Mouse (Mus musculus) limb, embryonic 10.5 days (tissue): ENCODE measurements around the gene Gga3. TPM values are rescaled to one million over a fixed set of nuclear protein-coding genes. Genes with fewer than 3 reads are reported as not detected.
"Not testable (repeated sequence)": the region's sequence is repeated elsewhere in the genome, so short reads cannot be mapped to it uniquely, and the experiment has no call there.

ENCODE experiments used
- DNase-seq: peaks from one replicate; pipeline ENCODE4 v3.0.0-alpha.2; 2017; ENCODE audit warnings: low spot score
- H3K27ac ChIP-seq: fragments of 300-500 bp; sonication (generic); 2 replicates; pipeline ENCODE4 v1.5.1; 2016; ENCODE audit warnings: mild to moderate bottlenecking
- H3K27me3 ChIP-seq: fragments of 300-500 bp; sonication (generic); 2 replicates; pipeline ENCODE4 v1.6.1; 2016; ENCODE audit warnings: low read depth, mild to moderate bottlenecking; ENCODE audit not compliant: poor library complexity, severe bottlenecking
- H3K36me3 ChIP-seq: fragments of 300-500 bp; sonication (generic); 2 replicates; pipeline ENCODE4 v1.6.1; 2016; ENCODE audit warnings: mild to moderate bottlenecking, moderate library complexity
- H3K4me1 ChIP-seq: fragments of 300-500 bp; sonication (generic); 2 replicates; pipeline ENCODE4 v1.6.1; 2016
- H3K4me3 ChIP-seq: fragments of 300-500 bp; sonication (generic); 2 replicates; pipeline ENCODE4 v1.5.1; 2016; ENCODE audit warnings: mild to moderate bottlenecking, moderate library complexity
- H3K9me3 ChIP-seq: fragments of 300-500 bp; sonication (generic); replicated peaks from 2 replicates; pipeline ENCODE4 v1.6.1; 2016; ENCODE audit warnings: mild to moderate bottlenecking
- WGBS: fragments of 180-500 bp; shearing (Covaris S2); methylation state at CpG from one replicate; pipeline ENCODE4 v1.1.7; 2016; 5-methylcytosine and 5-hydroxymethylcytosine counted together
- polyA plus RNA-seq: library from polyadenylated mRNA; unstranded; fragments of >200 nt; fragmentation: Nextera tagmentation; extraction: Ambion mirVana; gene quantifications from 2 replicates; pipeline ENCODE4 v1.2.1, GENCODE M21; 2016

The Gga3 gene
- polyA plus RNA-seq = 30.8 and 34.9 TPM in 2 replicates

DNA sequence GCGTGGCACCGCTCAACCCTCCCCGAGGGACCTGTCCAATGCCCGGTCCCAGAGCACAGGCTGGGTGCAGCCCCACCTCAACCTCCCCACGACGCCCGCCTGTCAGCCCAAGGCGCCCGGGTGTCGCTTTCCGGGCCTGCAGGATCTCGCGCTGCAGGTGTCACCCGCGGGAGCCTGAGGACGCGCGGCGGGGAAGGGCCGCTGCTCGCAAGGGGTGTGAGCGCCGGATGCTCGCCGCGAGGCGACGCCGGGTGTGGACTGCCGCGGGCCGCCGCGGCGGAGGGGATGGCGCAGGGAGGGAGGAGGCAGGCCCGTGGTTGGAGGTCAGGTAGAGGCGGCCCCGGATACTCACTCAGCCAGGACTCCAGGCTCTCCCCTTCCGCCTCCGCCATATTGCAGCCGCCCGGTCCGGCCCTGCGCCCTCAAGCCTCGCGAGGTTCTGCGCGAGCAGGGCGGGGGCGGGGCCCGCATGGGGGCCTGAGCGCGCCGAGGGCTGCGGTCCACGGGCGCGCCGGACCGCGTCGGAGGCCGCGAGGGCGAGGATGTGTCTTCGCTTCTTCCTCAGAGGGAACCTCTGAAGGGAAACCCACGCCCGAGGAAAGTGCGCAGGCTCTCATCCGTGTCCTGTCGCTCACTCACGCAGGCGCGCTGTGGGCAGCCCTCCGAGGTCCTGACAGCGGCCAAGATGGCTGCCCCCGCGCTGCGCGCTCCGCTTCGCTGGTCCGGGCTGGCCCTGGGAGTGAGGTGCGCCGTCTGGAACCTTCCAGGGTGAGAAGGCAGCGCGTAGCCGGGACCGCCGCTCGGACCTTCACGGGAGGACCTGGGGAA is at the start of gene Gga3, which contains the start of gene Mrps7:
Gene Gga3 (minus strand): TSS at position 576 of the 828 bp plus-strand sequence.
Gene Mrps7 (plus strand): TSS at position 450 of the 828 bp plus-strand sequence.
- H3K36me3 ChIP-seq = peaks cover 66% of the 10 kb centered on the region
- H3K27ac ChIP-seq = peak within 1 kb of the TSS; percentile 99
- H3K4me3 ChIP-seq = peak within 1 kb of the TSS; percentile 100
- DNase-seq = peak; percentile 91
- WGBS = under 1% methylated on average over 93 of the region's 93 CpGs
- no peaks in the 10 kb centered on the region for H3K9me3 ChIP-seq
- no peaks in the 10 kb centered on the region for H3K27me3 ChIP-seq
- H3K4me1 ChIP-seq = peaks cover 23% of the 10 kb centered on the region

DNA sequence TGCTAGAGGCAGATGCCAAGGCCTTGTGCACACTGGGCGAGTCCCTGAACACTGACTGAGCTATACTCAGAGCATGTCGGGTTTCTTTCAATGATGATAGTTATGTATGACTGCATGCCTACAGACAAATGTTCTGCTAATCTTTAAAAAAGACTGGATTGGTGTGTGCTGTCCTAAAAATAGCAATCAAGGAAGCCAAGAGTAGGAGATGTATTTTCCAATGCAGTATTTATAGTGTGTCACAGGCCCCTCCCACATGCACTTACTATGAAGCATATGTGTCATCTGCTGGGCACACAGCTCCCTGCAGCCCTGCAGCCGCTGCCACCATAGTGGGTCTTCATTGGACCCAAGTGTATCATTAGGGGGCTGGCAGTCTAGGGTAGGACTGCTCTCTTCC is 49.3 kb upstream of the Gga3 start:
- 93% methylated on average over 3 of the region's 3 CpGs for WGBS
- no peak overlapping the region for H3K27ac ChIP-seq

DNA sequence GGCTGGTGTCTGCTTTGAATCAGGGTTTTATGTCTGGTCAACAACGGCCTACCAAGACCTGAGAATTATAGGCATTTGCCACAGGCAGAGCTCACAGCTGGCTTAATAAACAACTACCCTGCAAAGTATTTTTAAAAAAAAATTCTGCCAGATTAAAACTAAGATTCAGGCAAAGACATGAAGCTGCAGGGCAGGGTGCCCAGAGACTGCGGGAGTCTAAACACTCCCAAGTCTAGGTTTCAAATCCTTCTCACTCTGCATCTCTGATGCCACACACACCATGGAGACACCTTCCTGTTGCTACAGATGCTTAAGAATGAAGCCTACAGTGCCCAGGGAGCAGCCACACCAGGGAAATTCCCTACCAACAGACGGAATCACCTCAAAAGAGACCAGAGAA is 47.8 kb upstream of the Gga3 start:
- H3K4me3 ChIP-seq = no peak overlapping the region
- H3K27me3 ChIP-seq = no peaks in the 10 kb centered on the region
- no peaks in the 10 kb centered on the region for H3K9me3 ChIP-seq
- peaks cover 70% of the 10 kb centered on the region for H3K36me3 ChIP-seq
- no peak for DNase-seq
- H3K27ac ChIP-seq = no peak overlapping the region
- no peaks in the 10 kb centered on the region for H3K4me1 ChIP-seq
- 87% methylated on average over 3 of the region's 3 CpGs for WGBS

More for the DNA sequence above, 49.3 kb upstream of the Gga3 start:
- H3K36me3 ChIP-seq = peaks cover 60% of the 10 kb centered on the region
- H3K4me1 ChIP-seq = no peaks in the 10 kb centered on the region
- H3K27me3 ChIP-seq = no peaks in the 10 kb centered on the region
- H3K9me3 ChIP-seq = no peaks in the 10 kb centered on the region
- no peak overlapping the region for H3K4me3 ChIP-seq
- no peak for DNase-seq

DNA sequence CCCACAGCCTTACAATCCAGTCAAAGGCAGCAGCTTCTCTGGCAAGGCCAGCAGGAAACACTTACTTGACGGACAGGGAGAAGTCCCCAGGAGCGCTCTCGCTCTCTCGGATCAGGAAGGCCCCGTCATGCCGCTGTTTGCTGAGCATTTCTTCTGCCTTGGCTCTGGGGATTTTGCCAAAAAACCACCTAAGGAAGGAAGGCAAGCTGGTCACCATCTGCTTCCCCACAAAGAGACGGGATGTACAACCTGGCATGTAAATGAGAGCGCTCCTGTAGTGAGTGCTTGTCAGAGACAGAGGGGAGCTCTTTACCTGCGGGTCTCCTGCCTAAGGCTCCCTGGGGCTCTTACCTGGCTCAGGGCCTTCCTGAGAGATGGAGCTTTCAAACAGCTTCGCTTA is 45.9 kb upstream of the Gga3 start:
- Histone ChIP-seq H3K9me3 (no peaks in the 10 kb centered on the region), H3K27ac (no peak overlapping the region), H3K4me1 (no peaks in the 10 kb centered on the region), H3K27me3 (no peaks in the 10 kb centered on the region), H3K36me3 (peaks cover 75% of the 10 kb centered on the region), H3K4me3 (no peak overlapping the region)
- DNase-seq = no peak
- 79% methylated on average over 10 of the region's 10 CpGs for WGBS

DNA sequence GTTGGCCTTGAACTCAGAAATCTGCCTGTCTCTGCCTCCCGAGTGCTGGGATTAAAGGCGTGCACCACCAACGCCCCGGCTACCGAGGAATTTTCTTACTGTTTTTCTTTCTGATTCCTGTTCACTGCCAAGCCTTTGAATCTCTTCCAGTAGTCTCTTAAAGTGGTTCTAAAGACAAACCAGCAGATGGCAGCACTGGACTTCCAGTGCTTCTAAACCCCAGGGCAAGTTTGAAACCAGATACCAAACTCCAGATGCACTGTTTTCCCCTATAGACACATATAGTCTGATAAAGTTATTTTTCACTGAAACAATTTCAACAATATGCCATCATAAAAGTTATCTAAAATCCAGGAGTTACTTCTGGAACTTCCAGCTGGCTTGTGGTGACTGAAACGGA is 43.6 kb upstream of the Gga3 start:
- peak; percentile 42 for DNase-seq
- no peak overlapping the region for H3K4me3 ChIP-seq
- H3K9me3 ChIP-seq = no peaks in the 10 kb centered on the region
- no peaks in the 10 kb centered on the region for H3K4me1 ChIP-seq
- H3K27ac ChIP-seq = no peak overlapping the region
- H3K36me3 ChIP-seq = peaks cover 76% of the 10 kb centered on the region
- 75% methylated on average over 6 of the region's 6 CpGs for WGBS
- no peaks in the 10 kb centered on the region for H3K27me3 ChIP-seq

DNA sequence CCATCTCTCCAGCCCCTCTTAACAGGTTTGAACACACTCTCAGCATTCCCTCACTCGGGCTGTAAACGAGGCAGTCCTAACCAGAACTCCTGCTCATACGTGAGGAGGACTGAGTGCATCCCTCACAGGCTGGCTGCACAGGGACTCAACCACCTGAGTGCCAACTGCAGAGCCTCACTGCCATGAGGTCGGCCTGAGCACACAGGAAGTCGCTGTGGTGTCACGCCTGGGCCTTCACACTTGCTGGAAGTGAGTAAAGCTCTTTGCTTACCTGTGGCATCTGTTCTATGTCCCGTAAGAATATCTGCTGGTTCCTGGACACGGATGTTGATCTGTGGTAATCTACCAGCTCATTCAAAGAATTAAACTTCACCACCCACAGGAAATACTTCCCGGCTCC is 42.6 kb upstream of the Gga3 start:
- Histone ChIP-seq H3K27me3 (no peaks in the 10 kb centered on the region), H3K36me3 (peaks cover 76% of the 10 kb centered on the region), H3K4me1 (peaks cover under 1% of the 10 kb centered on the region; the same call in 1 of the 2 replicates), H3K4me3 (no peak overlapping the region), H3K9me3 (no peaks in the 10 kb centered on the region), H3K27ac (no peak overlapping the region)
- DNase-seq = no peak
- 91% methylated on average over 9 of the region's 9 CpGs for WGBS

DNA sequence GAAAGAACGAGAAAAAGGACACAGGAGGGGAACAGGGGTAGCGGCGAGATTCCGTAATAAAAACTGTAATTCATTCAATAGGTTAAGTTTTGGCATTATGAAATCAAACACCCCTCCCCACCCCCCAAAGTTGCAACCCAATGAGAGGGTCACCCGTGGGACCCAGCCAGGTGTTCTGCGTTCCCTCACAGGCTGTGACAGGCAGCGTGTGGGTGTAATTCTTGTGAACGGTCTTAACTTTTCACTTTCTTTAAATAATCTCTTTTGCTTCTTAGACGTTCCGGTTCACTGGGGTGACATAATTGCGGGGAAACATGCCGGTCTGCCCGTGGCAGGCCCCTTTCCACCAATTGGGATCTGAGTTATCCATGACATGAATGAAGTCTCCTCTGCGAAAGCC is 41.6 kb upstream of the Gga3 start:
- H3K36me3 ChIP-seq = peaks cover 70% of the 10 kb centered on the region
- 95% methylated on average over 14 of the region's 14 CpGs for WGBS

DNA sequence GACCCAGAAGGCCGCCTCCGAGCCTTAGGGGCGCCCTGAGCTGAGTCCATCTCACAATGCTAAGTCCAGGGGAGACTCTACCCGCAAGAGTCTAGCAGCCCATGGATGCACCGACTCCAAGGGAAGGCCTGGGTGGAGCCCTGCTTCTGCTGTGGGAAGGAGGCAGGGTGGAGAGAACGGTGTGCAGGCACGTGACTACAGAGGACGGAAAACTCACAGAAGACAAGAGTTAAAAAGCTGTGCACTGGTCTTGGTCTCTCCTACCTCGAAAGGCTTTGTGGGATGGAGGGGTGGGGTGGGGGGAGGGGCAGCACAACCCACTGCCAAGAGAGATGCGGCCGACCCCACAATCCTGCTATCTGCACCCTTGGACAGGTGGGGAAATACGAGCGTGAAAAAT is 40.5 kb upstream of the Gga3 start:
- Histone ChIP-seq H3K9me3 (no peaks in the 10 kb centered on the region), H3K4me3 (no peak overlapping the region), H3K4me1 (peaks cover 5% of the 10 kb centered on the region), H3K27me3 (no peaks in the 10 kb centered on the region), H3K27ac (no peak overlapping the region), H3K36me3 (peaks cover 61% of the 10 kb centered on the region)
- no peak for DNase-seq
- WGBS = 94% methylated on average over 13 of the region's 13 CpGs

More for the DNA sequence above, 41.6 kb upstream of the Gga3 start:
- H3K27me3 ChIP-seq, DNase-seq, H3K4me1 ChIP-seq, H3K4me3 ChIP-seq, H3K27ac ChIP-seq, H3K9me3 ChIP-seq: not testable (repeated sequence)

DNA sequence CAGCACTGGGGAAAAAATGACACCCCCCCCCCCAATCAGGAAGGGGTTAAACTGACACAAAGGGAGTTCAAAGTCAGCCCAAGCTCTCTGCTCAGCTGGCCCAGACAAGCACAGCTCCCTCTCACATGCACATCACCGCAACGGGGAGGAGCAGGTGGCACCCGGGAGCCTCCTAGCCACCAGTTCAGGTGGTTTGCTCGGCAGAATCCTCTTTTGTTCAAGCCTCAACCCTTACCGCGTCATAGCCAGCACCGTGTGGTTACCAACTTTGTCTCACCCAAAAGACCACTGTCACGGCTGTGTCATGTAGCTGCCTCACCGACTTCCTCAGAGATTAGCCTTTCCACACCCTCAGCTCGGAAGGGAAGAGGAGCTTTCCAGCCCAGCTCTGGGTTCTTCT is 39.4 kb upstream of the Gga3 start:
- Histone ChIP-seq H3K4me1 (peaks cover 9% of the 10 kb centered on the region), H3K27me3 (no peaks in the 10 kb centered on the region), H3K36me3 (peaks cover 52% of the 10 kb centered on the region), H3K4me3 (no peak overlapping the region), H3K9me3 (no peaks in the 10 kb centered on the region), H3K27ac (no peak overlapping the region)
- WGBS = 76% methylated on average over 10 of the region's 10 CpGs
- DNase-seq = no peak

DNA sequence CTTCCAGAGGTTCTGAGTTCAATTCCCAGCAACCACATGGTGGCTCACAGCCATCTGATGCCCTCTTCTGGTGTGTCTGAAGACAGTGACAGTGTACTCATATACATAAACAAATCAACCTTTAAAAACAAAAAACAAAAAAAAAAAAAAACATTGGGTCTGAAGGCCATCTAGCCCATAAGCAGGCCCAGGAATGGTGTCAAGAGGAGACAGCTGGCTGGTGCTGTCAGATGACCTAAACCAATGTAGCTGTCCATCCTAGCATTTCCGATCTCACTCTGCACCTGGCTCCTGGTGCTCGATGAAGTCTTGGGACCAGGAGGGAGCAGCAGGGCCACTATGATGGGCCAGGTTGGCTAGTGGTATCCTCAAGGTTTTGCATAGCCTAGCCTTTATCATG is 38.9 kb upstream of the Gga3 start:
- H3K4me1 ChIP-seq = peaks cover 9% of the 10 kb centered on the region
- H3K9me3 ChIP-seq = no peaks in the 10 kb centered on the region
- H3K27me3 ChIP-seq = no peaks in the 10 kb centered on the region
- H3K27ac ChIP-seq = no peak overlapping the region
- no peak overlapping the region for H3K4me3 ChIP-seq
- peaks cover 46% of the 10 kb centered on the region for H3K36me3 ChIP-seq
- no peak for DNase-seq
- WGBS = 87% methylated on average over 2 of the region's 2 CpGs

DNA sequence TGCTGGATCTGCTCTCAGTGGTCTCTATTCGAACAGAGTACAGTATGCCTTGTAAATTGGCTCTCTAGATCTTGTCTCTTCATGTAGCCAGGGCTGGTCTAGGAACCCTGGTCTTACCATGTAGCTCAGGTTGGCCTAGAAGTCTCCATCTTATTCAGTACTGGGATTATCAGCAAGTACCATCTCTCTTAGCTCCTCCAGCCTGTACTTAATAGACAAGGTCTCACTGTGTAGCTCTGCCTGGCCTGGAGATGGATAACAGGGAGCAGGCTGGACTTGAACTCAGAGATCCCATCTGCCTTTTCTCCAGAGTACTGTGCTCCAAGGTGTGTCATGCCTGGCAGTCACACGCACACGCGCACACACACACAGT is 37.8 kb upstream of the Gga3 start:
- Histone ChIP-seq H3K4me3 (no peak overlapping the region), H3K4me1 (peaks cover 9% of the 10 kb centered on the region), H3K9me3 (no peaks in the 10 kb centered on the region), H3K27ac (no peak overlapping the region), H3K36me3 (peaks cover 39% of the 10 kb centered on the region), H3K27me3 (no peaks in the 10 kb centered on the region)
- no peak for DNase-seq
- 89% methylated on average over 4 of the region's 4 CpGs for WGBS

DNA sequence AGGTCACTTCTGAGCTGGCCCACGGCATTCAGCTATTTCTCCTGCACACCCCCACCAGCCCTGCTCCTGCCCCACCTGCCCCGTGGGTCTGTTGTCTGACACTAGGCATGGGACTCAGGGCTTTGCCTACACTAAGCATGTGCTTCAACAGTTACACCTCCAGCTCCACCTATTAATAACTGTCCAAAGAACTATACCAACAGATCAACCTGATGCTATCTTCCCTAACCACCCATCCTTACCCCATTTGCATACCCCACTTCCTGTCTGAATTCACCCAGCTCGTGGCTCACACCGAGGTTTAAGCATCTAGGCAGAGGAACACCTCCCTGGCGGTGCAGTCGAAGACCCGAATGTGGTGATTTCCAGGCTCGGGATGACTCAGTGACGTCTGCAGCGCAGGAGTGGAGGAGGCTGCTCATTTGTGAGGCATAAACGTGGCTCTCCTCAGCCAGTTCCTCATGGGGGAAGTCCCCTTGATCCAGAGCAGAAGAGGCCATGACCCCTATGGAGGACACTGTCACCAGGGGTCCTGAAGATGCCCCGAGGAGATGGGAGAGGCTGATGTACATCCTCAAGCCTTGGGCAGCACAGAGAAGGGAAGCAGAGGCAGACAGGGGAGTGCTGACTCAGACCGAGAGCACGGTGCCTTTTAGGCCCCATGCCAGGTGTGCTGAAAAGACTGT is 37.3 kb upstream of the Gga3 start:
- WGBS = 58% methylated on average over 14 of the region's 14 CpGs
- Histone ChIP-seq H3K27me3 (no peaks in the 10 kb centered on the region), H3K9me3 (no peaks in the 10 kb centered on the region), H3K4me3 (no peak overlapping the region), H3K4me1 (peaks cover 9% of the 10 kb centered on the region), H3K27ac (no peak overlapping the region), H3K36me3 (peaks cover 34% of the 10 kb centered on the region)
- DNase-seq = no peak

DNA sequence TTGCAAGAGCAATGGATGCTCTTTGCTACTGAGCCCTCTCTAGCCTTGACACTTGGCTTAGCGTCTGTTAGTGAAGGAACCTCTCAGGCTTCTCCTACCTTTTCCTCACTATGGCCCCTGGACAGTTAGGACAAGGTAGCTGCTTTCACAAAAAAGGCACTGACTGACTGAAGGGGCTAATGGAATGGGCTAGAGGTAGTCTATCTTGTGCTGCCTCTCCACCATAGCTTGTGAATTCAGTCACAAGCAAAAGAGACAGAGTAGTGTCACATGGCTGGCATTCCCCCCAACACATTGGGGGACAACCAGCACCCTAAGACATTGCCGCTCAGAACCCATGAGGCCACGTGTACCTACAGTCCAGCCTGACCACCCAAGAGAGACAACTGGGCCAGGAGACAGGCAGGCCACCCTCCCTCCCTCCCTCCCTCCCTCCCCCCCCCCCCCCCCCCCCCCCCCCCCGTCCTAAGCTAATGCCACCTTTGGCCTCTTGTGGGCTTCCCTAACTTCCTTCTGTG is 36.5 kb upstream of the Gga3 start:
- WGBS = 90% methylated on average over 3 of the region's 4 CpGs
- Histone ChIP-seq H3K9me3 (no peaks in the 10 kb centered on the region), H3K4me3 (no peak overlapping the region), H3K36me3 (peaks cover 28% of the 10 kb centered on the region), H3K27me3 (no peaks in the 10 kb centered on the region), H3K4me1 (peaks cover 9% of the 10 kb centered on the region), H3K27ac (no peak overlapping the region)
- no peak for DNase-seq
